Mouse (Mus musculus): ENCODE results near the gene Thbd. TPM values are rescaled to one million over a fixed set of nuclear protein-coding genes. Genes with fewer than 3 reads are reported as not detected.

Thbd gene
- polyA plus RNA-seq (2012; rRNA removed): 8.5 and 9.1 TPM in 2 replicates

DNA sequence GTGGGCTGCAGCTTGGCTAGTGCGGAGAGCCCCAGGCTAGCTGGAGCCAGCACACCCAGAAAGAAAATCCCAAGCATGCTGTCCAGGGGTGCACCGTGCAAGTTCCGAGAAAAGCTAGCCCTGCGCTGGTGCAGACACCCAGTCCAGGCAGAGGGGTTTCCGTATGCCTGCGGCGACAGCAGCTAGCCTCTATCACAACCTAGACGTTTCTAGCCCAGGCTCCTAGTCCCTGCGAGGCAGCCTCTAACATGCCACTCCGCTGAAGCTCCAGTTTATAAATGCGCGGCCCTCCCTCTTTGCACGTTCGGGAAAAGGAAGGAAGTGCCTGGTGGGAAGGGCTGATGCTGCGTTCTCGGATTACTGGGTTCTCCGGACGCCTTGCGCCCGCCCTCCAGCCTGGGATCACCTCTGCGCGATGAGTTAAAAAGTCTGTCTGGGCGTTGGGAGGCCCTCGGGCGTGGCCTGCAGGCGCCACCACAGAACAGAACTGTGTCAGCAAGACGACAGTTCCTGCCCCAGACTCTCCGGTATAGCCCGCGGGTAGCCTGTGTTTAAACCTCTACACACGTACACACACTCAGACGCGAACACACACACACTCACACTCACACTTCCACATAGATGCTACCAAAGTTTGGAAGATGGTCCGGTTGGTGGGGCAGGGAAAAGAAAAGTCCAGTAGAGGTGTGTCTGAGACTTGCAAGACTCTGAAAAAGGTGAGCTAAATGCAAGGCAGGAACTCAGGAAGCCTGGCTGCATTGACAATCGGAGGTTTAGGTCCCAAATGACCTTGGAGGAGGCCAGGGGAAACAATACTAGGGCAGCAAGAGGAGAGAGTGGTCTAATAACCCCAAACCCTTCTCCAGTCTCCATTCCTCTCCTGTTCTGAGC is at the start of gene Thbd:
Gene Thbd (minus strand): TSS at position 319 of the 891 bp plus-strand sequence.

DNA sequence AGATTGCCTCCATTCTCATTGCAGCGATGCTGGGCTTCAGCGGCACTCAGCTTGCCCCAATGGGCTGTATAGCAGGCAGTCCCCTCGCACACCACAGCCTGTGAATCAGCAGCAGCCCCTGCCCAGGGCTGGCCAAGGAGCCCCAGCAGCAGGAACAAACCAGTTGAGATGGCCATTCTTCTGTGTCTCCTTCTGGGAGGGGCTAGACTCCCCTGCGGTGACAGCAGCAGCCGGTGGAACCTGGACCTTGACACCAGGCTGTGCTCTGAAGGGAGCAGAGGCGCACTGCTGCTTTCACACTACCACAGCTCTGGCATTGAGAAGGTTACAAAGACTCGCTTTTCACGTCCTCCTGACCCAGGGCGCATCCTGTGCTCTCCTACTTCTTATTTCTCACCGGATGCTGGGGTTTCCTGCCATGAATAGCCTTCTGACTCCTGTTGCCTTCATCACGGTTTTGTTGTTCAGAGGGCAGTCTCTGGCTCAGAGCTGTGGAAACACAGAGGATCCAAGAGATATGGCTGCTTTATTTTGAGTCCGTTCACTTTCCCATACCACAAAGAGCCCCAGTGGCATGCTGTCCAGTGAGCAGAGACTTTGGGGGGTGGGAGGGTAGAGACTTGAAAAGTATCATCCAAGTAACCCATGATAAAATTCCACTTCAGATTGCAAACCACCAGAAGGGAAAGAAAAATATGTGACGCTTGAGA is 35.4 kb upstream of the Thbd start, which contains the start of gene Cd93:
Gene Cd93 (minus strand): TSS at position 315 of the 710 bp plus-strand sequence.

DNA sequence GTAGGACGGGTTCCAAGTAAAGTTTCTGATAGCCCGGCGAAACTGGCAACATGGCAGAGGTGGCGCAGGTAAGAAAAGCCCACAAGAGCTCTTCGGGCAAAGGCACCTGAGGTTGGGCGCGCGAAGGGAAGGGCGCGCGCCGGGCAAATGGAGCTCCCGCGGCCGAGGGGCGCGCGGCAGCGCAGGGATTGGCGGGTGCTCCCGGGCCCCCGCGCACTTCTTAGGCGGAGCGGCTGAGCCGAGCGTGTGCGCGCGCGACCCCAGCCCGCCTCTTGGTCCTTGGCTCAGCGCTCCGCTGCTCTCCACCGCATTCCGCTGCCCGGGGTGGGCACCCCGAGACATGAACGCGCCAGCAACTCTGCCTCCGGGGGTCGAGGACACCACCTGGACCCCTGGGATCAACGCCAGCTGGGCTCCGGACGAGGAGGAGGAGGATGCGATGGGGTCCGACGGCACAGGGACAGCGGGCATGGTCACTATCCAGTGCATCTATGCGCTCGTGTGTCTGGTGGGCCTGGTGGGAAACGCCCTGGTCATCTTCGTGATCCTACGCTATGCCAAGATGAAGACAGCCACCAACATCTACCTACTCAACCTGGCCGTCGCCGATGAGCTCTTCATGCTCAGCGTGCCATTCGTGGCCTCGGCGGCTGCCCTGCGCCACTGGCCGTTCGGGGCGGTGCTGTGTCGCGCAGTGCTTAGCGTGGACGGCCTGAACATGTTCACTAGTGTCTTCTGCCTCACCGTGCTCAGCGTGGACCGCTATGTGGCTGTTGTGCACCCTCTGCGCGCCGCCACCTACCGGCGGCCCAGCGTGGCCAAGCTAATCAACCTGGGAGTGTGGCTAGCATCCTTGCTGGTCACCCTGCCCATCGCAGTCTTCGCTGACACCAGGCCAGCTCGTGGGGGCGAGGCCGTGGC is 12.6 kb downstream of the Thbd start, which contains the start of gene Sstr4:
Gene Sstr4 (plus strand): TSS at position 214 of the 921 bp plus-strand sequence.

Other genes with a start within 250 kb of the Thbd start
- gene Sstr4, start 12.8 kb downstream of the Thbd start, polyA plus RNA-seq (2012; rRNA removed): 4.0 and 4.2 TPM in 2 replicates
- 7.2 and 7.4 TPM in 2 replicates for gene Cd93, start 35.4 kb upstream of the Thbd start, polyA plus RNA-seq (2012; rRNA removed)

All from central nervous system, embryonic 18 days (tissue).